Mouse (Mus musculus) bone marrow, adult 2 months (tissue): Measurements from ENCODE around the gene Disp3.

Experiments used
- CTCF ChIP-seq: fragments of 200-500 bp; IDR thresholded peaks from 2 replicates; pipeline ENCODE4 v1.5.1; 2011; ENCODE audit warnings: low read length, control low read depth; ENCODE audit not compliant: control insufficient read depth, insufficient read depth
- POLR2A ChIP-seq: fragments of 200-500 bp; IDR thresholded peaks from 2 replicates; pipeline ENCODE4 v1.6.1; 2011; ENCODE audit warnings: low read depth, mild to moderate bottlenecking, control low read depth, low read length, borderline replicate concordance; ENCODE audit not compliant: control insufficient read depth

GRCm38 (mm10) chr4:148306406-148307083 lies 18.8 kb upstream of the Disp3 start:
- TF ChIP-seq CTCF: no peak
- TF ChIP-seq POLR2A: no peak
